18 mouse cellular contexts compared by ENCODE assay signal in genomic region chr8:25454972-25455371, GRCm38 (mm10).
DNase-seq lines count a peak whose midpoint lies in the region; ATAC-seq and TF ChIP-seq lines count a peak whose summit lies in the region.
"Had no signal": no experiment of that assay in that cellular context is flagged by ENCODE, and none has a peak within 500 bp of the region (broad histone marks: within the 10 kb centered on the region; RNA-seq: fewer than 3 reads in every experiment).

No protein-coding gene starts in this region.

- no peaks in the 10 kb centered on the region for H3K36me3 ChIP-seq in forebrain, embryonic 11.5 days (ENCODE audit: control insufficient read depth, insufficient read depth, low read length)
- H3K36me3 ChIP-seq in forebrain, postnatal 0 days (ENCODE audit: insufficient read depth): no peaks in the 10 kb centered on the region
- H3K36me3 ChIP-seq: embryonic facial prominence, embryonic 10.5 days; embryonic facial prominence, embryonic 12.5 days; forebrain, embryonic 12.5 days had no signal

- no peak for ATAC-seq in forebrain, embryonic 11.5 days (replicated peaks; ENCODE audit: low FRiP score)
- no peak for ATAC-seq in forebrain, postnatal 0 days
- ATAC-seq: forebrain, embryonic 14.5 days; forebrain, embryonic 16.5 days had no signal

- 63% methylated on average over 1 of the region's 1 CpGs for WGBS in forebrain, embryonic 11.5 days
- WGBS in forebrain, postnatal 0 days: 65% methylated on average over 1 of the region's 1 CpGs

- H3K9me3 ChIP-seq in forebrain, embryonic 11.5 days (ENCODE audit: control insufficient read depth, low read length): no peaks in the 10 kb centered on the region; the same call in 1 of the 2 replicates
- H3K9me3 ChIP-seq in forebrain, postnatal 0 days (ENCODE audit: low read length): no peaks in the 10 kb centered on the region
- H3K9me3 ChIP-seq: embryonic facial prominence, embryonic 12.5 days; forebrain, embryonic 12.5 days had no signal

- H3K4me2 ChIP-seq in forebrain, embryonic 11.5 days (ENCODE audit: low read depth, low read length, severe bottlenecking): no peak overlapping the region
- no peak overlapping the region for H3K4me2 ChIP-seq in forebrain, postnatal 0 days (ENCODE audit: low read depth)
- H3K4me2 ChIP-seq: embryonic facial prominence, embryonic 12.5 days; forebrain, embryonic 12.5 days had no signal

- H3K27ac ChIP-seq in forebrain, embryonic 11.5 days (ENCODE audit: low read depth, low read length): no peak overlapping the region
- no peak overlapping the region for H3K27ac ChIP-seq in forebrain, postnatal 0 days (ENCODE audit: low read depth, low read length)
- H3K27ac ChIP-seq: embryonic facial prominence, embryonic 10.5 days; embryonic facial prominence, embryonic 12.5 days; forebrain, embryonic 12.5 days had no signal

- peak; percentile 24 for DNase-seq in forebrain, embryonic 11.5 days (ENCODE audit: low spot score)
- no peak for DNase-seq in forebrain, postnatal 0 days
- DNase-seq in R1 (ENCODE audit: low read depth, low spot score): peak; percentile 39
- DNase-seq in right cerebral cortex, postnatal 4 days: no peak
- no peak for DNase-seq in B cell, adult 2 months
- DNase-seq: adrenal gland, adult 2 months; adrenal gland, postnatal 10 days; adrenal gland, postnatal 25 days; cerebellum, adult 11 months; cerebellum, adult 18-20 months; cerebellum, adult 9-10 months; cerebellum, postnatal 10 days; cerebellum, postnatal 25 days had no signal

- H3K4me1 ChIP-seq in forebrain, embryonic 11.5 days (replicated peaks; ENCODE audit: control insufficient read depth, insufficient read depth, low read length): no peaks in the 10 kb centered on the region
- no peaks in the 10 kb centered on the region for H3K4me1 ChIP-seq in forebrain, postnatal 0 days (ENCODE audit: insufficient read depth)
- H3K4me1 ChIP-seq: embryonic facial prominence, embryonic 10.5 days; embryonic facial prominence, embryonic 12.5 days; forebrain, embryonic 12.5 days had no signal

- H3K9ac ChIP-seq in forebrain, embryonic 11.5 days (ENCODE audit: low read length): no peak overlapping the region
- H3K9ac ChIP-seq in forebrain, postnatal 0 days: no peak overlapping the region
- H3K9ac ChIP-seq: embryonic facial prominence, embryonic 12.5 days; forebrain, embryonic 12.5 days had no signal

- no peak overlapping the region for H3K4me3 ChIP-seq in forebrain, embryonic 11.5 days (ENCODE audit: low read depth, low read length)
- no peak overlapping the region for H3K4me3 ChIP-seq in forebrain, postnatal 0 days (ENCODE audit: low read depth, low read length)
- H3K4me3 ChIP-seq: embryonic facial prominence, embryonic 10.5 days; embryonic facial prominence, embryonic 12.5 days; forebrain, embryonic 12.5 days had no signal

- H3K27me3 ChIP-seq in forebrain, embryonic 11.5 days (ENCODE audit: control insufficient read depth, insufficient read depth, low read length): no peaks in the 10 kb centered on the region
- H3K27me3 ChIP-seq in forebrain, postnatal 0 days (ENCODE audit: insufficient read depth, low read length): no peaks in the 10 kb centered on the region
- H3K27me3 ChIP-seq: embryonic facial prominence, embryonic 12.5 days had no signal

- TF ChIP-seq CTCF in forebrain, postnatal 0 days (IDR thresholded peaks at IDR 0.05; ENCODE audit: low read depth): no peak

Comparison
In these comparisons a context has a peak if more than half of its experiments do, and no peak if none do; other contexts are left out.
1. DNase-seq: peak in forebrain, embryonic 11.5 days (single experiment) and R1 (single experiment); none in forebrain, postnatal 0 days (single experiment), right cerebral cortex, postnatal 4 days (single experiment) and B cell, adult 2 months (0 of 2).